Mouse (Mus musculus) G1E-ER4 (cell line): Measurements from ENCODE around the gene Ddx42. TPM values are rescaled to one million over a fixed set of nuclear protein-coding genes. Genes with fewer than 3 reads are reported as not detected.
A peak's percentile ranks its signal among the peaks of the same experiment; 100 is the strongest.

ENCODE experiments used
- GATA1 ChIP-seq: IDR thresholded peaks from one replicate; pipeline ENCODE4 v1.8.0; 2012; ENCODE audit warnings: low read length, inconsistent platforms
- polyA plus RNA-seq: library from polyadenylated mRNA; stranded (reverse); fragments of >175 nt; gene quantifications from 2 replicates; pipeline ENCODE4 v1.2.3, GENCODE M21; 2012

Gene Ddx42
- polyA plus RNA-seq, 1 experiment = 29.6 TPM

DNA sequence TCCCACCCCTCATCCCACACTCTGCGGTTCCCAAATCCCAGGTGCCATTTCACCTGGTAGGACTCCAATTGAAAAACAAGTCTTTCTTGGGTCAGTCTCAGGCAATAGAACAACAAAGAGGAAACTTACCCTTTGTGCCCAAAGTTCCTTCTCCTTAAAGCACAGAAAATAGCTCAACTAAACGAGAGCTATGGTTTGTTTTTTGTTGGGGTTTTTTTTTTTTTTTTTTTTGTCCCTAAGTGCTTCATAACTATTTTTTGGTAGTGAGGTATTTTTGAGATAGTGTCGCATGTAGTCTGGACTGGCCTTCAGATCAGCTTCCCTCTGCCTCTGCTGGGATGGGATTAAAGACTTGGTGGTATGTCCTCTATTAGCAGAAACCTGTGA, 22.6 kb upstream of the Ddx42 start:
- TF ChIP-seq GATA1 = no peak

DNA sequence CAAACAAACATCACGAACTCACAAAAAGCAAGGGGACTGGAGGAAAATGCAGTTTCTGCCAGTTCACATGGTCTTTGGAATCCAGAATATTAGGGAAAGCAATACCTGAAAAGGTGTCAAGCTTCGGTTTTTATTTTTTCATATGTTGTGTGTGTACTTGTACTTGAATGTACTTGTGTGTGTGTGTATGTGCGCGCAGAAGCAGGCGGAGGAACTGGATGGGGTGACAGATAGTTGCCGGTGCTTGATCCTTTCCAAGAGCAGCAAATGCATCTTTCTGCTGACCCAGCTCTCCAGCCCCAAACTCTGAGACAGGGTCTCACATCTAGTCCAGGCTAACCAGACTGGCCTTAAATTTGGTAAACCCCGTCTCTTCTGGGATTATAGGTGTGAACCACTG, 21.8 kb upstream of the Ddx42 start:
- no peak for TF ChIP-seq GATA1

DNA sequence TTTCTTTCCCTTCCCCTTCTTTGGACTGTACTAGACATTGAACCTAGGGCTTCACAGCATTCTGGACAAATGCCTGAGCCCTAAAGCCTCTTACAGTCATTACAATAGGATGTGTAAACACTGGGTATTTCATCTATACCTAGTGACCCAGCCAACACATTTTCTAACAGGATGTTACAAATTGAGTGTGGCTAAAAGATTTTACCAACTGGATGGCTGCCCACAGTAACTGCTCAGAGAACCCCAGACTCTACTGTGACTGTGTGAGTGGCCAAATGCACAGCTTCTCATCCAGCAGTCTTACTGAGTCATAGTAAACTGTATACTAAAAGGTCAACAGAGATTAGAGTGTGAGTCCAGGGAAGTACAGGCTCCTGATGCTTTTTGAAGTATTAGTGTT, 21.4 kb upstream of the Ddx42 start:
- TF ChIP-seq GATA1 = no peak

DNA sequence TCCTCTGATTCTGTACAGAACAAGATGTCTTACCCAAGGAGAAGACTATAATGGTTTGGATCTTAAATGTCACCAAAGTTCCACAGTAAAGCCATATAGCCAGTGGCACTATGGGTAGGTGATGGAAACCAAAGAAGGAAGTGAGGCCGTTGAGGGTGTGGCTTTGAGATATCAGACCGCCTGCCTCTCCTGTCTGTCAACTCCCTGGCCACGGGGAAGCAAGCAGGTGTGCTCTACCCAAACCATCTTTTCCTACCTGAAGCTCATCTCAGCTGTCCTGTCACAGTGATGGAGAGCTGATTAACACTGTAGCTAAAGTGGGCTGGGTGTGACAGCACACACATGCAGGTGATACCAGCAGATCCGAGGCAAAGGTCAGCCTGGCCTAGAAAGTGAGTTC, 18.4 kb upstream of the Ddx42 start:
- no peak for TF ChIP-seq GATA1

DNA sequence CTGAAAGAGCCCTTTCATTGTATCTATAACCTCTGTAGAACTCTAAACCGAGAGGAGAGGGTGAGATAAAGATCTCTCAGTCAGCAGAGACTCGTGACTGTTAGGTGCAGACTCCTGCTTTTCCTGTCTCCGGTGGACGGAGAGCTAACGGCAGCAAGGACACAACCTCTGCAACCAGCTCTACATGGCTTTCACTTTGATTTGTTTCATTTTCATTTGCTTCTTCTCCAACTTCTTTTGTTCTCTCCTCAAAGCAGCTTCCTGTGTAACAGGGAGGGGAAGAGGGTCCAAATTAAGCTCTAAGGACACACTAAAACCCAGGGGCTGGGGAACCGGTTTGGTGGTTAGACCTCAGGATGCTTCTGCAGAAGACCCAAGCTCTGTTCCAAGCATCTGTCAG, 16.0 kb upstream of the Ddx42 start:
- no peak for TF ChIP-seq GATA1

DNA sequence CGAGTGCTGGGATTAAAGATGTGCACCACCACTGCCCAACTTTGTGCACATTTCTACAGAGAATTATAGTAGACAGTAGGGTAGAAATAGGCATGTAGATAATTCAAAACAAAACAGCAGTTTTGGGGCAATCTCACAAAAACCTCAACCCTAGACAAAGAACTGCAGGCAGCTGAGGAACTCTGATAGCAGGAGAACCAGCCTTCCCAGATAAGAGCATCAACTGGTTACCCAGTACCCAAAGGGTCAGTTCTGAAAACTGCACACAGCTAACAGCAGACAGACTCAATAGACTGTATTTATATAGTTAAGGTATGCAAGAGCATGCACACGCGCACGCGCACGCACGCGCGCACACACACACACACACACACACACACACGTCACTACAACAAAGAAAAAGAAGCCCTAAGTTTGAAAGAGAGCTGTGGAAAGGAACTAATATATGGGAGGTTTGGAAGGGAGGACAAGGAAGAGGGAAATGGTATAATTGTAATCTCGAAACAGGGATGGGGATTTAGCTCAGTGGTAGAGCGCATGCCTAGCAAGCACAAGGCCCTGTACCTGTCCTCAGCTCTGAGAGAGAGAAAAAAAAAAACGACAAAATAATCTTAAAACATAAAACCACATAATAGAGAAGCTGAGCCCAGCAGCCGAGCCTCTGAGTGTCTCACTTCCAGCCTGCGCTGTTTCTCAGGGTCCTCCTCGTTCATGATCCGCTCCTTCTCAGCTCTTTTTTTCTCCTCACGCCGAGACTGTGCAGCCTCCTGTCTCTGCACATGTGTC, 15.2 kb upstream of the Ddx42 start:
- peak; percentile 86 for TF ChIP-seq GATA1

DNA sequence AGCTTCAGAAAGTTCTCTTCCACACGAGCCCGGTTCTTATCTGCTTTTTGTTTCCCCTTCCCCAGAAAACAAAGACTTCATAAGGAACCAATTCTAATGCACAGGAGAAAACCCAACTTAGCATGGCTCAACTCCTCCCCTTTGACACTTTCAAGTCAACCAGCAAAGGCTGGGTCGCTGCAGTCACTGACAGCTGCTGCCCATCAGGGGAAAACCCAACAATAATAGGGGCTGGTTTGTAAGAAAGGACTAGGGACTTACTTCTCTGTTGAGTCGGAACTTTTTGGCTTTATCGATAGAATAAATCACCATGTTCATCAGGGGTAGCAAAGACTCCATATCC, 14.6 kb upstream of the Ddx42 start, which contains the start of gene Strada:
Strada (minus strand) TSS at position 46 of the 343 bp plus-strand sequence.
- TF ChIP-seq GATA1 = no peak

DNA sequence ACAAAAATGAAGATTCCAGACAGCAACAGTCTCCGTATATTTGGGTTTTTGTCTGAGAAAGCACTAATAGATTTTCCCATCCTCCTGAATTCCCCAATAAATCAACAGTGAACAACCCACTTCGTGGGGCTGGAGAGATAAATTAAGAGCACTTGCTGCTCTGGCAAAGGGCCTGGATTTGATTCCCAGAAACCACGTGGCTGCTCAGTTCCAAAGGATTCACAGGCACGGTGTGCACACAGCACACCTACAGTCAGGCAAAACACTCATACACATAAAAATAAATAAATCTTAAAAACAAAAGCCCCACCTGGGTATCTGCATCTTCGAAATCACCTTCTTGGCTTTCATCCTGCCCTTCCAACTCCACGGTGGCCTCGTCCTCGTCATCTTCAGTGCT, 4.0 kb upstream of the Ddx42 start:
- TF ChIP-seq GATA1 = no peak

DNA sequence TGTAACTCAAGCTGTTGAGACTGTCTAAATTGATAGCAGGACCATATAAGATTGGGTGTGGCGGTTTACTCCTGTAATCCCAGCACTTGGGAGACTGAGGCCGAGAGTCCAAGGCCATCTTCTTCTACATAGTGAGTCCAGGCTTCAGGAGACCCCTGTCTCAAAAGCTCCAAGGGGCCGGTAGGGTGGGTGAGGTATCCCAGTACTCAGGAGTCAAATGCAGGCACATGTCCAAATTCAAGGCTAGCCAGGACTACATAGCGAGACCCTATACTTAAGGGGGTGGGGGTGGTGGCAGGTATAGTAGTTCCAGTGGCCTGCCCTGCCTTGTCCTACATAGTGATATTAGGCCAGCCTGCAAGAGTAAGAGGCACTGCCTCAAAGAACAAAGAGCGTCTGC, 1.9 kb upstream of the Ddx42 start:
- no peak for TF ChIP-seq GATA1

DNA sequence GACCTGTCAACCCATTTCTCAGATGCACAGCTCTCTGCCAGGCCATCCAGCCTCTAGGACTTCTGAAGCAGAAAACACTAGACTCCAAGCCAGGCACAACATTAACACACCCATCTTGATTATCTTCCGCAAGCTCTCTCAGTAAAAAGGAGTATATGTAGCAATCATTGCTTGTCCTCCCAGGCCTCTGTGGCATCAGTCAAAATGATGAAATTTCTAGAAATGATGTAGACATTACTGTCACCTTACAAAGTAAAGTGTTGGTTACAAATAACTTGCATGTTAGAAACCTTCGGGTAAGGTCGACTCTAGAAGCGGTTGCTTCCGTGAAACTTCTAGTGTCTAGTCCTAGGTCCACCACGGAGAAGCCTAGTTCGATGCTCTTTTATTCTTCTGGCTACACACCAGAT, 1.3 kb upstream of the Ddx42 start:
- TF ChIP-seq GATA1 = no peak

DNA sequence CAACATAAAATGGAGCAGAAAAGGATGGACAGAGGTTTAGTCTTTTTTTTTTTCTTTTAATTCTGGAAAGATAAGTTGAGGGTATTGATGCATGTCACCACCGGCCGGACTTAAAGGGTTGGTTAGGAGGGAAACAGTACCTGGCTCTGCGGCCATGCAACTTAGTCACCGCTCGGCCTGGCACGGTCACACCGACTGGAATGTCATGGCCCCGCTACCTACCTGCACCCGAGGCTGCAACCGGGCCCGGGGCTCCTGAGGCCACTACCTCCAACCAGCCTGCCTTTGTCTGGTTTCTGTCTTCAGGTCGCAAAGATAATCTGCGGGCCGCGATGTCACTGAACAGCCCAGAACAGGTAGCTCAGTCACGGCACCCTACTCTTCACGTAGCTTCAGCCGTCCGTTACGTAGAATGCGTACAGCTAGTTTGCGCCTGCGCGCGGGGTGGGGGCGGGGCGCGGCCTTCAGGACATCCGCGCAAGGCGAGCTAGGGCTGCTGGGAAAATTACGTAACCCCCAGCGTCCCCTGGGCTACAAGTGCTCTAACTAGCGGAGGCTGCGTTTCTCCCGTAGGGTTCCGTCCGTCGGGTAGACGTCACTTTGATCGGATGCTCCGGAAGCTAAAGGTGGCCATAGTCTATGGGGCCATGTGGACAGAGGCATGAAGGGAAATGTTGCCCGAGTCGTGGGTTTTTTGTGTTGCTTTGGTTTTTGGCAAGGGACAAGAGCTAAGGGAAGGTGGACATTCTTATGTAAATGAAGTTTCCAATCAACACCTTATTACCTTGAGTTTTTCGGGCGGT, 598 bp upstream of the Ddx42 start, which contains the start of gene Ccdc47:
Ccdc47 (minus strand) TSS at position 418 of the 803 bp plus-strand sequence.
- TF ChIP-seq GATA1 = no peak

DNA sequence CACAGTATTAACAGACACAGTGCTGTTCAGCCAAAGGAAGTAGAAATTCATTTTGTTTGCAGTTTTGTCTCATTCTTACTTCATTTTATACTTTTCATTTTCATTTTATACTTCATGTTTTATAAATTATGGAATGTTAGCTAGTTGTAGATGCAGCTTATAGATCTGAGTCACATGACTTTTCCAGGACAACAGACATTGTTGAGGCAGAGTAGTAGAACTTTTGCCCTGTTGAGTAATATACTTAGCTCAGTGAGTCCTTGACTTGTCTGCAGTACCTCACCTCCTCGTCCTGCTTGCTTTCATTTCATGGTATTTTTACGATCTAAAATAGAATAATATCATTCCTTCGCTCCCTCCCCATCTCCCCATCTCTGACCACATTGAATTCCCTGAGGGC, 3.9 kb downstream of the Ddx42 start:
- TF ChIP-seq GATA1 = no peak

DNA sequence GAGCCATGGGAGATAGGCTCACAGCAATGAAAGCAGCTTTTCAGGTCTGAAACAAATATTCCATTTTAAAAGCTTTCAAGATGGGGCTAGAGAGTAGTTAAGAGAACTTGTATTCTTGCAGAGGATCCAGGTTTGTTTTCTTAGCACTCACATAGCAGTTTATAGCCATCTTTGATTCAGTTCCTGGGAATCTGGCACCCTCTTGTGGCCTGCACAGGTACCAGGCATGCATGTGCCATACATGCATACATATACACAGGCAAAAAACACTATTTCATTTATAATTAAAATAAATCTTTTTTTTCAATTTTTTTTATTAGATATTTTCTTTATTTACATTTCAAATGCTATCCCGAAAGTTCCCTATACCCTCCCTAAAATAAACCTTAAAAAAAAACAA, 30.1 kb downstream of the Ddx42 start:
- TF ChIP-seq GATA1 = no peak

DNA sequence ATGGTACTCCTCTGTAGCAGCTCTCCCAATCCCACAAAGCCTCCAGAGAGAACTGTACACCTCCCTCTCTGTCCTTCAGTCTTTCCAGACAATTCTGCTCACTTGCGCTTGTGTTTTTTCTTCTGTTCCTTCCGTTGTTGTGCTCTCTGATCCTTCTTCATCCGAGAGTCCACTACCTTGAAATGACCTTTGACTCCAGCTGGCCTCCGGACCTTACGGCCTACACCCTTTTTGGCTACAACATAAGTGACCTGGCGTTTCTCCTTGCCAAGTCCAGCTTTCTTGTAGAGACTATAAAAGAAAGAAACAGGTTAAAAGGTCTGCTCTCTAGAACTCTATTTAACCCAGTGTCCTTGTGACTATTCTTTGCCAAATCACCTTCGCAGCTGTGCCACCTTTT, 32.6 kb downstream of the Ddx42 start:
- TF ChIP-seq GATA1 = no peak

DNA sequence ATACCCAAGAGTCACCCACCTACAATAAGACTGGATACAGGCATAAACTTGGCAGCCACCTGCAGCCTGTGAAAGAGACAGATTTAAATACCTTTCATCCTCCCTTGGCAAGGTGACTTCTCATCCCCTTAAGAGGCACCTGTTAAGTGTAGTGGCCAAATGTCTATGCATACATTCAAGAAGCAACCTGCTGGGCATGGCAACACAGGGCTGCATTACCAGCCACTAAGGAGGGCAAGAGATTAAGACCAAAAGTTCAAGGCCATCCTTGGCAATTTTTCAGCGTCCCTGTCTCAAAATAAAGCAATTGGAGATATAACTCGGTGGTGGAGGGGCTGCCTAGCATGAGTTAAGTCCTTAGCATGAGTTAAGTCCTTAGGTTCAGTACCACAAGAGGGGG, 38.0 kb downstream of the Ddx42 start:
- TF ChIP-seq GATA1 = no peak

DNA sequence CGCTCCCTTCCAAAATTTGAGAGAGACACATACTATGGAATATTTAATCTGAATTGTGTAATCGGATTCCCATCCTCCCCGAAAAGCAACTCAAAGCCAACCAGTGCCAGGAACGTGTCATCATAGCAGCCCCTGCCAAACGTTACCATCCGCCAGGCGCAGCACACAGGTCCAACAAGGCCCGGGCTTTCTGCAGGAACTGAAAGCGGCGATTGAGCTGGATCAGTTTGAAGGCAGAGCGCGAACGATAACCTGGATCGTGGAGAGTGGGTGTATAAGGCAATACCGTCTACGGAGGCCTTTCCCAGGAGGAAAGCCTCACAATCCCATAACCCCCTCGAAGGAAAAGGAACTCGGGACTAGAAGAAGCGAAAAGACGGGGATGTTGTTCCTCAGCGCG, 38.4 kb downstream of the Ddx42 start:
- TF ChIP-seq GATA1 = no peak
